Comparison of ENCODE assay signal across 22 mouse cellular contexts in the genomic region with DNA sequence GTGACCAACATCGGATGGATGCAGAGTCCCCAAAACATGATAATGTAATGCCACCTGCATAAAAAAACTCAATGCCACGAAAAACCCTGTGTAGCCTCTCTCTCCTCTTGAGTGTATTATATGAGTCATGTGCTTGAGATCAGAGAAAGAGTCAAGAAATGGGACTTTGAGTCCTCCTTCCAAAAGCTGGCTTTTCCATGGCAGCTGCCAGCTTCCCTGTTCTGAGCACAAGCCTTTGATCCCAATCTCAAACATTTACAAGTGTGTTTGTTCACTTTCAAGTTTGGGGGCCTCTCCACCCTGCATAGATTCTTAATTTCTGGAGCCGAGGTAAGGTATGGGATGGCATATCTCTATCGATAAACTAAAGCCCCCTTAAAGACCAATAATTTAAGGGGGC. TPM values are rescaled to one million over a fixed set of nuclear protein-coding genes. Genes with fewer than 3 reads are reported as not detected.
DNase-seq lines count a peak whose midpoint lies in the region; TF ChIP-seq lines count a peak whose summit lies in the region.
"Had no signal": no experiment of that assay in that cellular context is flagged by ENCODE, and none has a peak within 500 bp of the region (broad histone marks: within the 10 kb centered on the region; RNA-seq: fewer than 3 reads in every experiment).

No protein-coding gene starts in this region.

- peak; percentile 7 to 22 for DNase-seq in lung, adult 18-20 months
- DNase-seq in lung, adult 2 months: no peak
- DNase-seq in lung, postnatal 10 days: peak; percentile 16
- DNase-seq in lung, postnatal 36 days: peak; percentile 27
- DNase-seq in gastrocnemius, postnatal 10 days: no peak
- no peak for DNase-seq in cerebellum, adult 2 months
- no peak for DNase-seq in embryo, embryonic 10 days (ENCODE audit: low spot score)
- DNase-seq: adrenal gland, postnatal 10 days; adrenal gland, postnatal 36 days; cerebellum, adult 18-20 months; cerebellum, adult 9-11 months; cerebellum, postnatal 25 days; embryo, embryonic 11 days; gastrocnemius, postnatal 14 days; heart, adult 11 months had no signal

- no peak for TF ChIP-seq POLR2A in lung, adult 2 months (IDR thresholded peaks at IDR 0.05; ENCODE audit: borderline replicate concordance, extremely low read depth, low read depth, low read length)
- no peak for TF ChIP-seq POLR2A in cerebellum, adult 2 months (IDR thresholded peaks at IDR 0.05; ENCODE audit: borderline replicate concordance, insufficient read depth, low read length)

- no peak overlapping the region for H3K27ac ChIP-seq in cerebellum, adult 2 months (ENCODE audit: insufficient read depth, low read length)
- H3K27ac ChIP-seq: forebrain, embryonic 10.5 days; forebrain, embryonic 13.5 days; hindbrain, embryonic 13.5 days had no signal

- H3K4me3 ChIP-seq in lung, adult 2 months (replicated peaks; ENCODE audit: extremely low read depth, low read depth, low read length): no peak overlapping the region
- H3K4me3 ChIP-seq in cerebellum, adult 2 months (replicated peaks; ENCODE audit: insufficient read depth, low read depth, low read length): no peak overlapping the region
- H3K4me3 ChIP-seq: forebrain, embryonic 10.5 days; forebrain, embryonic 13.5 days; hindbrain, embryonic 13.5 days had no signal

- 64% methylated on average over 4 of the region's 4 CpGs for WGBS in lung, adult 2 months
- WGBS in cerebellum, adult 2 months: 86% methylated on average over 4 of the region's 4 CpGs

- no peaks in the 10 kb centered on the region for H3K27me3 ChIP-seq in cerebellum, adult 2 months (ENCODE audit: control insufficient read depth, insufficient read depth, low read length)
- H3K27me3 ChIP-seq: Patski had no signal

- no peak for TF ChIP-seq CTCF in lung, adult 2 months (IDR thresholded peaks at IDR 0.05; ENCODE audit: insufficient read depth, low read length)
- TF ChIP-seq CTCF in cerebellum, adult 2 months (IDR thresholded peaks at IDR 0.05; ENCODE audit: borderline replicate concordance, insufficient read depth, low read depth, low read length): no peak

- no peaks in the 10 kb centered on the region for H3K4me1 ChIP-seq in lung, adult 2 months (ENCODE audit: control insufficient read depth, insufficient read depth, low read length)
- H3K4me1 ChIP-seq in cerebellum, adult 2 months (ENCODE audit: control insufficient read depth, insufficient read depth, low read length): no peaks in the 10 kb centered on the region
- H3K4me1 ChIP-seq: forebrain, embryonic 10.5 days; forebrain, embryonic 13.5 days; hindbrain, embryonic 13.5 days had no signal

RNA-seq across cellular contexts. Expression of gene Tmem132d, which starts 8.2 kb away (rescaled TPM):
- polyA plus RNA-seq in lung, adult 2 months (2012; rRNA removed): 5.3 and 5.5 TPM in 2 replicates
- total RNA-seq in gastrocnemius, postnatal 10 days (2021): under 1 TPM in 1 of 2 experiments, not detected in 1; 0.11 TPM
- 2.0 and 2.4 TPM in 2 replicates for polyA plus RNA-seq in cerebellum, adult 2 months (2012; rRNA removed)
- total RNA-seq: common myeloid progenitor, adult 5-6 weeks; heart, adult 8-10 months; hematopoietic stem cell, adult 5-6 weeks had no signal
- polyA plus RNA-seq: Patski had no signal

Comparison
In these comparisons a context has a peak if more than half of its experiments do, and no peak if none do; other contexts are left out.
1. DNase-seq: peak in lung, adult 18-20 months (2 of 2), lung, postnatal 10 days (single experiment) and lung, postnatal 36 days (single experiment); none in lung, adult 2 months (single experiment), gastrocnemius, postnatal 10 days (single experiment), cerebellum, adult 2 months (0 of 2) and embryo, embryonic 10 days (single experiment).